Mouse (Mus musculus) colon, adult 2 months (tissue): ENCODE data around the gene Mrgprg. TPM values are rescaled to one million over a fixed set of nuclear protein-coding genes. Genes with fewer than 3 reads are reported as not detected.

Source experiments
- polyA plus RNA-seq: library from polyadenylated mRNA; depleted of rRNA; stranded (reverse); fragments of >200 nt; gene quantifications from 2 replicates; pipeline ENCODE4 v1.2.3, GENCODE M21; 2012; rRNA removed

Gene Mrgprg
- not detected in 2 replicates for polyA plus RNA-seq

DNA sequence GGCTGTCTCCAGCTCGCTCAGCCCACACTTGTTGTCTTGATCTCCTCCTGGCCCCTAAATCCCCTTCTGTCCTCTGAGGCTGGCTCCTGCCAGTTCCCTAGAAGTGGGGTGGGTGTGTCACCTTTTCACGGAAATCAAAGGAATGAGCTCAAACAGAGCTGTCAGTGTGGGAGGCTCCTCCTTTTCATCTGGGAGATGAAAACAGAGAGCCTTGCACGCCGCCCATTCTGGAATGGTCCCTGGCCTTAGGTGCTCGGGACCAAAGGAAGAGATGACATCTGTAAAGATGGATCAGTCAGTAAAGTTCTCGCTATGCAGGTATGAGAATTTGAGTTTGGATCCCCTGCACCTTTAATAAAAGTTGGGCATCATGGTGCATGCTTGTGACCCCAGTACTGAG is at the start of gene Mrgprg:
Mrgprg (minus strand) TSS at position 101 of the 400 bp plus-strand sequence.

DNA sequence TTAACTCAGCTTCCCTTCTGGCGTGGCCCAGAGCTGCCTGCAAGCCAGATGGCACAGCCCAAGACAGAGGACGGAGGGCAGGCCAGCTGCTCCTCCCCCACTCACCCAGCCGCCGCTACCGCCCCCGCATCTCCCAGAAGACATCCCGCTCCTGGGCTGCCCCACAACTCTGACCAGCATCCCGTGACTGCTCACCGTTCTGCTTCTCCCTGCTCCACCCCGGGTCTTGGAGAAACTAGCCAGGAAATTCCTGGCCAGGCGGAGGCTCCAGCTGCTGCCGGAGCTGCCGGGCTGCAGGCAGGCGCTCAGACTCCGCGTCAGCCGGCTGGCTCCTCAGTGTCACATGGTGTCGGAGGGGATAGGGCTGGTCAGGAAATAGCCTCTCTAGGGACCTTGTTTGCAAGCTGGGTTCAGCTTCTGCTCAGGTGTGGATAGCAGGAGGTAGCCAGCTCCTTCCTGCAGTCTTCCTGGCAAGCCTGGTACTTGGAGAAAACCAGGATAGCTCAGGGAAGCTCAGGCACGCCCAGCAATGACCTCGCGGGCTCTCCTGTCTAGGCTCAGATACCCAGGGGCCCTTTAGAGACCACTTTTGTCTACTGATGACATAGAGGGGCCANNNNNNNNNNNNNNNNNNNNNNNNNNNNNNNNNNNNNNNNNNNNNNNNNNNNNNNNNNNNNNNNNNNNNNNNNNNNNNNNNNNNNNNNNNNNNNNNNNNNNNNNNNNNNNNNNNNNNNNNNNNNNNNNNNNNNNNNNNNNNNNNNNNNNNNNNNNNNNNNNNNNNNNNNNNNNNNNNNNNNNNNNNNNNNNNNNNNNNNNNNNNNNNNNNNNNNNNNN is 17.4 kb upstream of the Mrgprg start, which contains the start of gene Mrgpre:
Mrgpre (minus strand) TSS at position 505 of the 834 bp plus-strand sequence.

DNA sequence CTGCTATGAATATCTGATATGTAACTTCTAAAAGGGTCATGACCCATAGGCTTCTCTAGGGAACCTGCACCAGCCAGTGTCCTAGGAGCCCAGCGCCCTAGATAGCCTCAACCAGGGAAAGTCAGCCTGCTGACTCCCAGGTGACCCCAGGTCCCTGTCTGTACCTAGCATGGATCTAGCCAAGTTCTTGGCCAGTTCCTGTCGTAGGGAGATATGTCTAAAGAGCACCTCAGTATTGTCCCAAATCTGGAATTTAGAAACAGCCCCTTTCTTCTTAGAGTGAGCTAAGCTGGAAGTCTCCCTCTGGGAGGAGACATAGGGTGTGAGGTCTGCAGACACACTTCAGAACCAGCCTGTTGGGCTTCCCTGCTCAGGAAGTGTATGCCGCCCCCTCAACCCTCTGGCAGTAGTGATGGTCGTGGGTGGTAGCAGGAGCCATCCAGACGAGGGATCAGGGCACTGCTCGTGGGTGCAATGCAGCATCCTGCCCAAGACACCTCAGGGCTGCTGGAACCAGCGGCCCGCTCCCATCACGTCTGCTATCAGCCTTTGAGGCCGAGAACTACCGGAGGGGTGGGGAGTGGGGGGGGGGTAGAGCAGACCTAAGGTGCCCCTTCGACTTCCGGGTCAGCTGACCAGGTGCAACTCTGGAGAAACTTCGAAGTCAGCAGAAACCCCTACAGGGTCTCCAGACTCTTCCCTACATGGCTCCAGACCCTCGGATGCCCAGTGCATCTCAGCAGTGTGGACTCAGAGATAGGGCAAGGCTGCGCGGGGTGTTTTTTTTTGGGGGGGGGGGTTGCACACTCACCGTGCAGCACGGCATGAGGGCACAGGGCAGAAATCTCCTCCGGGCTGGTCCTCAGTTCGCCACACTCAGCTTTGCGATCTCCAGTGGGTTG is 10.4 kb downstream of the Mrgprg start, which contains the start of gene Osbpl5:
Osbpl5 (minus strand) TSS at position 861 of the 902 bp plus-strand sequence.

Other genes with a start within 250 kb of the Mrgprg start
- 36.4 and 41.5 TPM in 2 replicates for gene Nap1l4, start 217.9 kb downstream of the Mrgprg start, polyA plus RNA-seq
- gene Cars, start 166.9 kb downstream of the Mrgprg start, polyA plus RNA-seq = 13.5 and 14.9 TPM in 2 replicates
- 0.14 and 0.21 TPM in 2 replicates for gene Tnfrsf26, start 138.3 kb downstream of the Mrgprg start, polyA plus RNA-seq
- gene Tnfrsf22, start 117.3 kb downstream of the Mrgprg start, polyA plus RNA-seq = 1.9 and 2.1 TPM in 2 replicates
- 3.5 and 3.7 TPM in 2 replicates for gene Tnfrsf23, start 81.1 kb downstream of the Mrgprg start, polyA plus RNA-seq
- 45.7 and 55.9 TPM in 2 replicates for gene Osbpl5, start 10.0 kb downstream of the Mrgprg start, polyA plus RNA-seq
- gene Mrgpre, start 17.5 kb upstream of the Mrgprg start, polyA plus RNA-seq = 3.1 and 4.2 TPM in 2 replicates
- 46.3 and 48.2 TPM in 2 replicates for gene Nadsyn1, start 55.9 kb upstream of the Mrgprg start, polyA plus RNA-seq
- 228 and 352 TPM in 2 replicates for gene Dhcr7, start 56.2 kb upstream of the Mrgprg start, polyA plus RNA-seq
- gene Gm498, start 99.8 kb upstream of the Mrgprg start, polyA plus RNA-seq = not detected in 2 replicates
- gene Shank2, start 234.9 kb upstream of the Mrgprg start, polyA plus RNA-seq = 5.1 and 5.9 TPM in 2 replicates